Mouse (Mus musculus) cerebral cortex, adult 2 months (tissue): Measurements from ENCODE around the gene Gas1.

Source experiments
- WGBS: fragments of 180-500 bp; shearing (Covaris S2); methylation state at CpG from one replicate; pipeline ENCODE4 v1.1.7; 2018; 5-methylcytosine and 5-hydroxymethylcytosine counted together

The Gas1 gene

GRCm38 (mm10) chr13:60173186-60173585 lies 4.0 kb downstream of the Gas1 start:
- WGBS: 38% methylated on average over 3 of the region's 3 CpGs

- 64% methylated on average over 7 of the region's 7 CpGs for WGBS
These were observed 4.7 kb downstream of the Gas1 start for GRCm38 (mm10) chr13:60172366-60173017.

GRCm38 (mm10) chr13:60171781-60172180 lies 5.4 kb downstream of the Gas1 start:
- 86% methylated on average over 8 of the region's 8 CpGs for WGBS

GRCm38 (mm10) chr13:60170898-60171715 lies 6.1 kb downstream of the Gas1 start:
- 74% methylated on average over 21 of the region's 21 CpGs for WGBS

GRCm38 (mm10) chr13:60169026-60169425 lies 8.1 kb downstream of the Gas1 start:
- 97% methylated on average over 2 of the region's 2 CpGs for WGBS

- 34% methylated on average over 19 of the region's 19 CpGs for WGBS
These were observed 20.7 kb downstream of the Gas1 start for GRCm38 (mm10) chr13:60156294-60157126.

- WGBS: 90% methylated on average over 3 of the region's 3 CpGs
These were observed 23.0 kb downstream of the Gas1 start for GRCm38 (mm10) chr13:60154170-60154569.

GRCm38 (mm10) chr13:60148235-60148634 lies 28.9 kb downstream of the Gas1 start:
- 93% methylated on average over 3 of the region's 3 CpGs for WGBS

- WGBS: 83% methylated on average over 2 of the region's 2 CpGs
These were observed 29.3 kb downstream of the Gas1 start for GRCm38 (mm10) chr13:60147857-60148181.

GRCm38 (mm10) chr13:60146994-60147856 lies 29.9 kb downstream of the Gas1 start:
- 20% methylated on average over 21 of the region's 21 CpGs for WGBS

- 88% methylated on average over 3 of the region's 3 CpGs for WGBS
These were observed 30.9 kb downstream of the Gas1 start for GRCm38 (mm10) chr13:60146231-60146630.

- 70% methylated on average over 4 of the region's 4 CpGs for WGBS
These were observed 40.2 kb downstream of the Gas1 start for GRCm38 (mm10) chr13:60136962-60137361.

- 98% methylated on average over 5 of the region's 5 CpGs for WGBS
These were observed 42.7 kb downstream of the Gas1 start for GRCm38 (mm10) chr13:60134439-60134799.

- WGBS: 53% methylated on average over 10 of the region's 10 CpGs
These were observed 43.3 kb downstream of the Gas1 start for GRCm38 (mm10) chr13:60133716-60134438.

GRCm38 (mm10) chr13:60131771-60132170 lies 45.4 kb downstream of the Gas1 start:
- 40% methylated on average over 13 of the region's 13 CpGs for WGBS

GRCm38 (mm10) chr13:60129541-60129940 lies 47.6 kb downstream of the Gas1 start:
- WGBS: 69% methylated on average over 9 of the region's 9 CpGs

- 33% methylated on average over 19 of the region's 19 CpGs for WGBS
These were observed 50.8 kb downstream of the Gas1 start for GRCm38 (mm10) chr13:60126338-60126737.

- 23% methylated on average over 13 of the region's 13 CpGs for WGBS
These were observed 51.5 kb downstream of the Gas1 start for GRCm38 (mm10) chr13:60125501-60126305.

- 61% methylated on average over 3 of the region's 3 CpGs for WGBS
These were observed 52.1 kb downstream of the Gas1 start for GRCm38 (mm10) chr13:60125020-60125419.

GRCm38 (mm10) chr13:60124456-60124855 lies 52.7 kb downstream of the Gas1 start:
- 83% methylated on average over 7 of the region's 7 CpGs for WGBS
